Mouse (Mus musculus) ES-E14 (cell line): ENCODE measurements around the gene Sox13. TPM values are rescaled to one million over a fixed set of nuclear protein-coding genes. Genes with fewer than 3 reads are reported as not detected.

Experiments
- DNase-seq: peaks from one replicate; pipeline ENCODE4 v3.0.0-alpha.2; 2013; ENCODE audit warnings: low read depth, low spot score
- H3K27ac ChIP-seq: 2 replicates; pipeline ENCODE4 v1.5.1; 2012; ENCODE audit warnings: low read depth, mild to moderate bottlenecking, low read length, moderate library complexity, mixed read lengths; ENCODE audit not compliant: poor library complexity, insufficient read depth, severe bottlenecking
- H3K36me3 ChIP-seq: 2 replicates; pipeline ENCODE4 v1.6.1; 2012; ENCODE audit warnings: mild to moderate bottlenecking, low read length, moderate library complexity, mixed read lengths; ENCODE audit not compliant: control insufficient read depth, poor library complexity, insufficient read depth, severe bottlenecking
- H3K4me1 ChIP-seq, 2 experiments: fragments of 150-350 bp in 1 of 2; sonication (generic) in 1 of 2; 2 replicates each; pipeline ENCODE4 v1.6.1; 2012; ENCODE audit warnings: low read length in 2 of 2, mild to moderate bottlenecking in 1 of 2, mixed read lengths in 1 of 2; ENCODE audit not compliant: control insufficient read depth in 2 of 2, insufficient read depth in 2 of 2, poor library complexity in 1 of 2
- H3K4me3 ChIP-seq, 2 experiments: fragments of 150-350 bp in 1 of 2; sonication (generic) in 1 of 2; 2 replicates each; pipeline ENCODE4 v1.5.1; 2012; ENCODE audit warnings: low read length in 2 of 2, low read depth in 1 of 2, mild to moderate bottlenecking in 1 of 2, mixed read lengths in 1 of 2; ENCODE audit not compliant: insufficient read depth in 1 of 2, poor library complexity in 1 of 2, severe bottlenecking in 1 of 2
- H3K9ac ChIP-seq: 2 replicates; pipeline ENCODE4 v1.6.1; 2012; ENCODE audit warnings: low read depth, mild to moderate bottlenecking, low read length, mixed read lengths; ENCODE audit not compliant: poor library complexity, insufficient read depth, severe bottlenecking
- H3K9me3 ChIP-seq: fragments of 150-350 bp; sonication (generic); 2 replicates; pipeline ENCODE4 v1.6.1; 2012; ENCODE audit warnings: low read depth, mild to moderate bottlenecking, low read length; ENCODE audit not compliant: control insufficient read depth, insufficient read depth
- CHD2 ChIP-seq: IDR thresholded peaks from 2 replicates; pipeline ENCODE4 v1.6.1; 2014; ENCODE audit warnings: mild to moderate bottlenecking, low read depth, low read length, inconsistent platforms
- HCFC1 ChIP-seq: IDR thresholded peaks from 2 replicates; pipeline ENCODE4 v1.6.1; 2012; ENCODE audit warnings: low read length, inconsistent platforms, borderline replicate concordance; ENCODE audit not compliant: insufficient read depth
- MAFK ChIP-seq: IDR thresholded peaks from 2 replicates; pipeline ENCODE4 v1.6.1; 2014; ENCODE audit warnings: mild to moderate bottlenecking, low read depth, low read length, inconsistent platforms; ENCODE audit not compliant: insufficient read depth
- ZC3H11A ChIP-seq: IDR thresholded peaks from 2 replicates; pipeline ENCODE4 v1.6.1; 2012; ENCODE audit warnings: low read depth, mild to moderate bottlenecking, inconsistent platforms, low read length, borderline replicate concordance
- ZNF384 ChIP-seq: IDR thresholded peaks from 2 replicates; pipeline ENCODE4 v1.6.1; 2012; ENCODE audit warnings: low read depth, low read length, inconsistent platforms
- in situ Hi-C, 2 experiments: fragments of 600-800 bp; cut with MboI; formaldehyde crosslinking; loops; one replicate each; pipeline ENCODE4 v1.15.1; 2025; ENCODE audit warnings: low sequenced_read_pairs in 2 of 2, inconsistent platforms in 1 of 2; ENCODE audit not compliant: unreplicated experiment in 2 of 2
- total RNA-seq: library from RNA; depleted of rRNA; stranded (reverse); fragments of 300-350 nt; gene quantifications from 2 replicates; pipeline ENCODE4 v1.2.3, GENCODE M21; 2012

Gene Sox13
- total RNA-seq, 1 experiment = 11.1 TPM

DNA sequence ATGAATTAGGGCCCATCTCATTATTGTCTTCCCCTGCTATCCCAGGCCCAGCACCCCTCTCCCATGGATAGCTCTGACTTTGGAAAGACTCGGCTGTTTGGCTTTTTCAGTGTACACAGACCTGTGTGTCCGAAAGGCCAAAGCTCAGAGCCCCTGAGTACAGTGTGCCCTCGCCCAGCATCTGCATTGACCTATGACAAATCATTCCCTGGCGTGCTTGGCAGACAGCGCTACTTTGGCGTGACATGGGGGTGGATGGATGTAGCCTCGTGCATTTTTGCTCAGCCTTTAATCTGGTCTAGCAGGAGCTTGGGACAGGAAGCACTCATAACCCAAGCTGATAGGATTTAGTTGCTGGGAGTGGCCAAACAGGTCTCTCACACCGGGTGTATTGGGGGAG is 52.1 kb downstream of the Sox13 start:
- DNase-seq = no peak
- no peak overlapping the region for H3K27ac ChIP-seq

DNA sequence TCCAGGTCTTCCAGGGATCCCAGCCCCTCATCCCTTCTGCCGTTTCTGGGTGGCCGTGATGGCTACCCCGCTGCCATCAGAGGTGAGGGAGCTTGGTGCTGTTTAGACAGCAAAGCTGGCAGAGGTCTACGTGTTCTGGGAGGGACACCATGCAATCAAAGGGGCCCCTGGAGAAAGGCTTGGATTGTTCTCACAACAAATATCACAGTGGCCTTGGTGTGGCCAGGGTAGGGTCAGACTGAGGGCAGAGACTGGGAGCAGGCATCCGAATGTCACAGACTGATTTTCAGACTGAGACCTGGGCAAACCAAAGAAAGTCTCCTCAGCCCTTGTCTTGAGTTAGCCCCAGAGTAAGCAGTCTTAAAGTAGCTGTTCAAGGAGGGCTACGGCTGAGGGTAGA is 52.7 kb downstream of the Sox13 start:
- TF ChIP-seq HCFC1 (no peak), MAFK (no peak), CHD2 (no peak), ZNF384 (no peak), ZC3H11A (no peak)
- H3K9ac ChIP-seq = no peak overlapping the region
- in situ Hi-C loops = loop anchor here in 1 of 2 experiments (25.0 kb wide), 1 partner anchor 209 kb away; the partner anchor contains the start of gene Plekha6
- H3K27ac ChIP-seq = no peak overlapping the region
- no peaks in the 10 kb centered on the region for H3K36me3 ChIP-seq
- H3K9me3 ChIP-seq = no peaks in the 10 kb centered on the region
- no peak for DNase-seq
- H3K4me1 ChIP-seq = peaks cover 0 to 10% of the 10 kb centered on the region in 2 experiments; a peak in 2 of 4 replicates
- no peak overlapping the region for H3K4me3 ChIP-seq

More for the DNA sequence above, 52.1 kb downstream of the Sox13 start:
- Histone ChIP-seq H3K9ac (no peak overlapping the region), H3K4me1 (peaks cover 0 to 6% of the 10 kb centered on the region in 2 experiments; a peak in 2 of 4 replicates), H3K4me3 (no peak overlapping the region), H3K36me3 (no peaks in the 10 kb centered on the region), H3K9me3 (no peaks in the 10 kb centered on the region)
- TF ChIP-seq ZC3H11A (no peak), HCFC1 (no peak), CHD2 (no peak), MAFK (no peak), ZNF384 (no peak)
- in situ Hi-C loops = loop anchor here in 1 of 2 experiments (25.0 kb wide), 1 partner anchor 210 kb away; the partner anchor contains the start of gene Plekha6

DNA sequence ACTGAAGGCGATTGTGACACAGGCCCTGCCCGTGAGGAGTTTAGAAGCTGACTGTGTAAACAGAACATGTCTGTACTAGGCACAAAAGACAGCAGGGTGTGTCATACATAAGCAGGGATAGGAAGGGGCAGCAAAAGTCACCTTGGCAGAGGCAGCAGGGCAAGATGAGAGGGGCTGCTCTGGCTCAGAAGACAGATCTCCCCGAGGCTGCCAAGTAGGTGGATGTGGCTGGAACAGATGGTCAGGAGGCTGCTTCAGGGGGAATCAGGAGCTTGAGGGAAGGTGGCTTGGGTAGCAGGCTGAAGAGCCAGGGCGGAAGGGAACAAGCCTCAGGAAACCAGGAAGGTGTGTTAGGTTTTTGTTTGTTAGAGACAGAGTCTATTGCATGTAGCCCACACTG is 53.8 kb downstream of the Sox13 start:
- H3K9ac ChIP-seq = no peak overlapping the region
- in situ Hi-C loops = loop anchor here in 1 of 2 experiments (25.0 kb wide), 1 partner anchor 208 kb away; the partner anchor contains the start of gene Plekha6
- H3K4me3 ChIP-seq = no peak overlapping the region
- no peak overlapping the region for H3K27ac ChIP-seq
- H3K4me1 ChIP-seq = peaks cover 2 to 15% of the 10 kb centered on the region in 2 experiments; a peak in 2 of 4 replicates
- no peak for TF ChIP-seq ZC3H11A
- TF ChIP-seq MAFK = no peak
- TF ChIP-seq HCFC1 = no peak
- TF ChIP-seq ZNF384 = no peak
- no peak for TF ChIP-seq CHD2
- no peak for DNase-seq
- no peaks in the 10 kb centered on the region for H3K36me3 ChIP-seq
- no peaks in the 10 kb centered on the region for H3K9me3 ChIP-seq

DNA sequence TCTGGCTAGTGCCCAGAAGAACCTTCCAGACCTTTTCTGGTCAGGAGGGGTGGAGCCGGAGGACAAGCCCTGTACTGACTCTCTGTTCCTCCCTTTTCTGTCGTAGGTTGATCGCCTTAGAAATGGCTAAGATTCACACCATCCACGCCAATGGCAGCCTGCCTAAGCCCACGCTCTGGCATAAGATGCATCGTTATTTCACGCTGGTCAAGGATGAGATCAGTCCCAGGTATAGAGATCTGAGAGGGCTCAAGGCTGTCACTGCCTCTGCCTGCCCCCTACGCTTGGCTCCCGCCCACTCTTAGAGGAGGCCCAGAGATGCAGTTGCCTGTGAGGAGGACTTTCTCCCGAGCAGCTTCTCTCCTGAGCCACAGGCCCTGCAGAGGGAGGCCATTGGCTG is 55.5 kb downstream of the Sox13 start:
- peaks cover 2 to 28% of the 10 kb centered on the region in 2 experiments; a peak in 2 of 4 replicates for H3K4me1 ChIP-seq
- DNase-seq = no peak
- no peak overlapping the region for H3K27ac ChIP-seq

More for the DNA sequence above, 55.5 kb downstream of the Sox13 start:
- no peak for TF ChIP-seq ZC3H11A
- TF ChIP-seq MAFK = no peak
- TF ChIP-seq ZNF384 = no peak
- no peak for TF ChIP-seq CHD2
- no peaks in the 10 kb centered on the region for H3K36me3 ChIP-seq
- H3K4me3 ChIP-seq = no peak overlapping the region
- H3K9ac ChIP-seq = no peak overlapping the region
- H3K9me3 ChIP-seq = no peaks in the 10 kb centered on the region
- in situ Hi-C loops = loop anchor here in 1 of 2 experiments (25.0 kb wide), 1 partner anchor 206 kb away; the partner anchor contains the start of gene Plekha6
